Mouse (Mus musculus): ENCODE data around the gene Hacd1. TPM values are rescaled to one million over a fixed set of nuclear protein-coding genes. Genes with fewer than 3 reads are reported as not detected.

The Hacd1 gene
- polyA plus RNA-seq (2015; fragmentation: Nextera tagmentation; extraction: Ambion mirVana): 474 and 534 TPM in 2 replicates

GRCm38 (mm10) chr2:14055566-14056331 is at the start of gene Hacd1:
Gene Hacd1, minus strand, starts transcription at chr2:14056135.

DNA sequence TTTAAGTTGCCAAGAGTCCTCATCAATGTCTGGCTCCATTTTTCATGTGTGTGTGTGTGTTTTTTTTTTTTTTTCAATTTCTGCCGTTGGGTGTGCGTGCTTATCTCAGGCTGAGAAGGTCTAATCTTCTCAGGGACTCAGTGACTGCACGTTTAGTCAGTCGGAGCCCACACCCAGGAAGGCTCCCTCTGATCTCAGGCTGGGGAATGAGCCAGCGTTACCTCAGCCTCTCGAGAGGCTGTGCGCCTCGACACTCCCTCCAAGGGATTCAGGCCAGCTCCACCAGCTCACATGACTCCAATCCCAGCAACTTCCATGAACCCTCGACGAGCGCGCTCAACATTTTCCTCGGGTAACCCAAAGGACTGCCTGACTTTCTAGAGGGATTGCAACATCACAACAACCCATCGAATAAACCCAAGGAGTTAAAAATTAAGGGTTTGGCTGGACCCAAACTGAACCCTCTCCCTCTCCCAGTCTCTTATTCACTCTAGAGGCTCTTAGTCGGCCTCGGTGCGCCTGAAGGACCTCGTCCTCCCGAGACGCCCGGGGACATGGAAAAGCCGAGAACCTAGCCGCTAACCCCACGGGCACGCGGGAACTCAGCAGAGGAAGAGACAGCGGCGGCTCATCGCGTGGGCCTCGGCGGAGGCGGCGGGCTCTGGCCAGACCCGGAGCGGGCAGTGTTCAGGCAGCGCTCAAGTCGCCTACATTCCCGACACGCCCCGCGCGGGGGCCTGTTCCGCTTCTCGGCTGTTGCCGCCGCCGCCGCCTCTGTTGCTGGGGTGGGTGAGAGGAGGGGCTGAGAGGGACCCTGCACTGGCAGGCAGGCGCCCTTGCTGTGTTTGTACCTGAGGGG is 17.7 kb upstream of the Hacd1 start, which contains the start of gene Stam:
Gene Stam (plus strand): TSS at position 737 of the 859 bp plus-strand sequence.

Other genes starting within 250 kb of the Hacd1 start
- gene Stam, start 18.0 kb upstream of the Hacd1 start, polyA plus RNA-seq (2015; fragmentation: Nextera tagmentation; extraction: Ambion mirVana): 36.3 and 38.0 TPM in 2 replicates
- 0.04 and 0.05 TPM in 2 replicates for gene Tmem236, start 118.4 kb upstream of the Hacd1 start, polyA plus RNA-seq (2015; fragmentation: Nextera tagmentation; extraction: Ambion mirVana)
- 15.1 and 19.3 TPM in 2 replicates for gene Mrc1, start 173.3 kb upstream of the Hacd1 start, polyA plus RNA-seq (2015; fragmentation: Nextera tagmentation; extraction: Ambion mirVana)

All from urinary bladder, postnatal 0 days (tissue).